Mouse (Mus musculus) spleen, adult 18-20 months (tissue): Measurements from ENCODE around the gene Ppfibp1.

Experiments used
- DNase-seq, 2 experiments: peaks; one replicate each; pipeline ENCODE4 v3.0.0; 2022; ENCODE audit warnings: mixed read lengths in 2 of 2

Ppfibp1 gene

DNA sequence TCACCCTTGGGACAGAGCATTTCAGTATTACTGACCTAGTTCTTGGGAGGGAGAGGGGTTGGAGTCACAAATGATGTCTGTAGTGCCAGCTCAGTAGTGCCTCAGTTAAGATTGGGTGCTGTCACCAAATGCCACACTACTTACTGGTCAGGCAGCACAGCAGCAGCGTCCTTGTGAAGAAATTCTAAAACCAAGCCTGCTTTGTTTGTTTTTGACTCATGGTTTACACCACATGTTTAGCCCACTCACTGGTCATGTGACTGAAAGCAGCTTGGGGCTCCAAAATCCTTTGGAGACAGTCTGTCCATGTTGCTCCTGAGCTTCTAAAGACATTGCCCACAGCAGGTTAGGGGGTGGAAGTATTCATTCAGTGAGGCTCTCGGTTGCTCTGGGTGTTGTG lies 4.9 kb upstream of the Ppfibp1 start:
- DNase-seq: no peak

GRCm38 (mm10) chr6:146884171-146884570 lies 4.1 kb upstream of the Ppfibp1 start:
- no peak for DNase-seq

DNA sequence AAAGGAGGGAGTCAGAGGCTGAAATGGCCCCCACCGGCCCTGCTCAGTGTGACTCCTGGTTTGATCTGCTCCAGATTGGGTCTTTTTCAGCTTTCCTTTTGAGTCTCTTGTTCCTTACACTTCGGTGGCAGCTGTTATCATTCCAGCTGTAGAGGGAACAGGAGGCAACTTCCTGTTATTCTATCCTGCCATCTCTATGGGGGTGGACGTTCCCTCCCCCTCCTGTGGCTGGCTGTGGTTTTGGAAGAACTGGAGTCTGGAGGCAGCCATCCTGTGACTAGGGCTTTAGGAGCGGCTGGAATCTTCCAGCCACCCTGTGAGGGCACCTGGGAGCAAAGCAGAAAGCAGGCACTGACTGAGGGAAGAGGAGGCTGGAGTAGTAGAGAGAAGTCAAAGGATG lies 3.4 kb upstream of the Ppfibp1 start:
- no peak for DNase-seq

DNA sequence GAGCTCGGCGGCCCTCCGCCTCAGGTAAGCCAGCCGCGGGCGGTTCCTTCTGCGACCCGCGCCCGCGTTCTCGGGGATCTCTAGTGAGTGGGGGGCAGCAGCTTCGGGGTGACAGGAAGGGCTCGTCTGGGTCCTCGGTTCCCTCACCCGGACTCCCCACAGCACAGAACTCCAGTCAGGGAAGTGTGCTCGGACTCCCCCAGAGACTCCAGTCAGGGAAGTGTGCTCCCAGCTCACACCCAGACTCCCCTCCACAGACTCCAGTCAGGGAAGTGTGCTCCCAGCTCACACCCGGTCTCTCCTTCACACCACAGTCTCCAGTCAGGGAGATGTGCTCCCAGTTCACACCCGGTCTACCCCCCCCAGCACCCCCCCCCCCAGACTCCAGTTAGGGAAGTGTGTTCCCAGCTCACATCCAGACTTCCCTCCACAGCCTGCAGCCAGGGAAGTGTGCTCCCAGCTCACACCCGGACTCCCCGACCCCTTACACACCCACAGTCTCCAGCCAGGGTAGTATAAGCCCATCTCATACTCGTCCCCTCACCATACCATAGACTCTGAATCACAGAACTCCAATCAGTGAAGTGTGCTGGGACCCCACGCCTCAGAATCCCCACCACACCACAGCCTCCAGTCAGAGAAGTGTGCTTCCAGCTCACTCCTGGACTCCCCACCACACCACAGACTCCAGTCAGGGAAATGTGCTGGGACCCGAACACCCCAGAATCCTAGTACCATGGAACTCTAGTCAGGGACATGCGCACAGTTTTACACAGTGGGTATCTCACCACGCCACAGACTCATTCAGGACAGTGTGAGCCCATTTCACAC lies 588 bp downstream of the Ppfibp1 start:
- no peak for DNase-seq

DNA sequence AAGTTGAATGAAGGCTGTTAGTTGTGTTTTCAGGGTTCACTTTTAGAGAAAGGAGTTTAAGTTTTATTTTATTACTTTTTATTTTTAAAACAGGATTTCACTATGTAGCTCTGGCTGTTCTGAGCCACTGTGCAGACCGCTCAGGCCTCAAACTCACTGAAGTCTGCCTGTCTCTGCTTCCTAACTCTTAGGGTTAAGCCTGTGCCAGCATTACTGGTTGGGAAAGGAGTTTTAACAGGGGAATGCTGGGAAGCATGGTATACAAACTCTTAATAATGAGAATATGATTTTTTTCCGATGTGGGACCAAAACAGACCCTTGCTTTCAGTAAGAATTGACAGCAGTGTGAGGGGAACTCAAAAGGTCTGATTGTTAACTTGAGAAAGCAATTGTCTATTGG lies 1.9 kb downstream of the Ppfibp1 start:
- DNase-seq: no peak

GRCm38 (mm10) chr6:146890633-146891032 lies 2.3 kb downstream of the Ppfibp1 start:
- DNase-seq: no peak

GRCm38 (mm10) chr6:146893890-146894289 lies 5.6 kb downstream of the Ppfibp1 start:
- DNase-seq: no peak

- no peak for DNase-seq
Measured at GRCm38 (mm10) chr6:146898709-146899108, 10.4 kb downstream of the Ppfibp1 start.

- no peak for DNase-seq
Measured at GRCm38 (mm10) chr6:146899647-146900046, 11.4 kb downstream of the Ppfibp1 start.

- DNase-seq: no peak
Measured at GRCm38 (mm10) chr6:146901929-146902328, 13.6 kb downstream of the Ppfibp1 start.

GRCm38 (mm10) chr6:146903632-146904031 lies 15.3 kb downstream of the Ppfibp1 start:
- DNase-seq: no peak

DNA sequence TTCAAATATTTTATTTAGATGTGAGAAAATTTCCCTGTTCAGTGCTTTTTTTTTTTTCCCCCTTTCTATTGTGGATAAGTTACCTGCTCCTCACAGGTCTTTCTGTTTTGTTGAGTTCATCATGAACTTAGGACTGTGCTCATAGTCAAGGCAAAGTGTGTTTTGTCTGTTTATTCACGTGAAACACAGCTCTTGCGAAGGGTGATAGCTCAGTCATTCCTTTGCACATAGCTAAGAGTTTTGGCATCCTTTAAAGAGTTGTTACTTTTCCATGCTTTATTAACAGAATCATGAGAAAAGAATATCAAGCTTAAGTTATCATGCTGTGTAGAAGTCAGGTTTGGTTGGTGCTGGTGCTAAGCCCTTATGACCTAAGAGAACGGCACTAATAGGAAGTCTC lies 16.4 kb downstream of the Ppfibp1 start:
- DNase-seq: no peak

- no peak for DNase-seq
Measured at GRCm38 (mm10) chr6:146906000-146906786, 17.9 kb downstream of the Ppfibp1 start.

GRCm38 (mm10) chr6:146907061-146907794 lies 18.9 kb downstream of the Ppfibp1 start:
- no peak for DNase-seq

DNA sequence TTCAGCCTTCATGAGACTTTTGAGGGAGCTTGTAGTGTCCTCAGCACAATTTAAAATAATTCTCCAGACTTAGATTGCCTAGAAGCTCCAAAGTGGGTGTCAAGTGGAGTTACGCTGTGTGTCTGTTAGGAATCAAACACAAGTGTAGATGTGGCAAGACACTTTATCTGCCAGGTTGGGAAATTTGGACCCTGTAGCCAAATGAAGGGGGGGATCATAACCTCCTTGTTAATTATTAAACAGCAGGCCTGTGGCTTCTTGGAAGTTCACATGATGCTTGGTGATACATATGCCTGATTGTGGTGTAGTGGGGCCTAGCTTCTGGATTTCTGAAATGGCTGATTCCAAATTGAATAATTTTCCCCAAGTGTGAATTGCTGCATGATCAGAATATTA lies 19.5 kb downstream of the Ppfibp1 start:
- DNase-seq: no peak

- DNase-seq: no peak
Measured at GRCm38 (mm10) chr6:146908801-146909200, 20.5 kb downstream of the Ppfibp1 start.

DNA sequence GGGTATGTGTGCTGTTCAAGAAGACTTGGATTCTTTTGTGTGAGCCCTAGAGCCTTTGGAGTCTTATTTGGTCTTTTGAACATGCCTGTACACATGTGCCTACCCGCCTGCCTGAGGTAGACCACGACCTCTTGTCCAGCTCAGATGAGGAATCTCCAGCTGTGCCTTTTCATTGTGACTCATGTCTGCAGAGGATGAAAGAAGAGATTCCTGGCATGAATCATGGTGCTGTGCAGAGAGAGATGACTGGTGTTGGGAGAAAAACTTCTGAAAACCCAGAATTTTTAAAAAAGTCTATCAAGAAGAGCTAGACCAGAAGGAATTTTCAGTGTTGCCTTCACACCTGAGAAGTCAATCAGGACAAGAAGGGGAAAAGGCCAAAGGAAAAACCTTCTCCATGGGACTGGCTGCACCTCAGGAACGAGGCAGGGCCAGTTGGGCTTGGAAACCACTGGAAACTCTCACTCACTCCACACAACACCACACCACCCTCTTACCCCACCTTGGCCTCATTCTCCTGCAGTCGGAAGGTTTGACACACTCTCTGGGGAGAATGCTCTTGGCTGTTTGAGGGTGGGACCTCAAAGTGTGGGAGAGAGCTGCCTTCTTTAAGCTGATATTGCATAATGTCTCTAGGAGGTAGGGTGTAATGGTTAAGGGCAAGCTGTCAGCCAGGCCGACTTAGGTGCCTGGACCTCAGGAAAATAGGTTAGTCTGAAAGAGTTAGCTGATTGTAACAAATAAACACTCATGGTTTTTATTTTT lies 21.6 kb downstream of the Ppfibp1 start:
- no peak for DNase-seq

DNA sequence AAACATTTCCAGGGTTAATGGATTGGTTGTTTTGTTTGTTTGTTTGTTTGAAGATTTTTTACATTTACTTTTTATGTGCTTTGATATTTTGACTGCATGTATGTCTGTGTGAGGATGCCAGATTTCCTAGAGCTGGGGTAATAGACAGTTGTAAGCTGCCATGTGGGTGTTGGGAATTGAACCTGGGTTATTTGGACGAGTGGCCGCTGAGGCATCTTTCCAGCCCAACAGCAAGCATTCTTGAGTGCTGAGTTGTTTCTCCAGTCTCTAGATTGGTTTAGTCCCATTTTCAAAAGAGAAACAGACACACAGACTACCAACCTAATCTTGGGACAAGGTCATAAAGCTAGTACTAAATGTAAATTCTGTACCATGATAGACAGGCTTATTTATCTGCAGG lies 22.5 kb downstream of the Ppfibp1 start:
- no peak for DNase-seq

DNA sequence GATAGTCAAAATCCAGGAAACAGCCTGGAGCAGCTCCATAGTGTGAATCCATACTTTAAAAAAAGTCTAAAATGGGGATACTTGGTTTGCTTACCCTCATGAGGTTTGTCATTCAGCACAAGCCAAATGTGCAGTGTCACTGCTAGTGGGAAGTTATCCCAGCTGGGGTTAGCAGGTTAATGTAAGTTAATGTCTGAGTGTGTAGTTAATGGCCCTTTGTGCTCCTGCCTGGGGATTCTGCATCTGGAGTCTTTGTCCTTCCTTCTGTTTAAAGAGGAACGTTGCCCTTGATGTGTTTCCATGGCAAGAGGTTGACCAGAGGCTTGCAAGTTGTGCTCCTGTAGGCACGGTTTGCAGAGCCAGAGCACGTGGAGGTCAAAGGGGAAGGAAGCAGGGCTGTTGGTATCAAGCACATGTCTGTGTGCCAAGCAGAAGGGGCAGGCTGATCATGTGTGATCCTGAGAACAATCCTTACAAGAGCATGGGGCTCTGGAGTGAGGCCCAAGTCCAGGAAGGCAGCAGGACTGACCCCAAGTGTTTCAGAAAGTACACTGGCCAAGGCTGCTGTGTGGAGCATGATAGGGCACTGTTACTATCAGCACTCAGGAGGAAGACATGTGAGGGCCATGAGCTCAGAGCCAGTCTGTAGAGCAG lies 24.7 kb downstream of the Ppfibp1 start:
- DNase-seq: no peak

DNA sequence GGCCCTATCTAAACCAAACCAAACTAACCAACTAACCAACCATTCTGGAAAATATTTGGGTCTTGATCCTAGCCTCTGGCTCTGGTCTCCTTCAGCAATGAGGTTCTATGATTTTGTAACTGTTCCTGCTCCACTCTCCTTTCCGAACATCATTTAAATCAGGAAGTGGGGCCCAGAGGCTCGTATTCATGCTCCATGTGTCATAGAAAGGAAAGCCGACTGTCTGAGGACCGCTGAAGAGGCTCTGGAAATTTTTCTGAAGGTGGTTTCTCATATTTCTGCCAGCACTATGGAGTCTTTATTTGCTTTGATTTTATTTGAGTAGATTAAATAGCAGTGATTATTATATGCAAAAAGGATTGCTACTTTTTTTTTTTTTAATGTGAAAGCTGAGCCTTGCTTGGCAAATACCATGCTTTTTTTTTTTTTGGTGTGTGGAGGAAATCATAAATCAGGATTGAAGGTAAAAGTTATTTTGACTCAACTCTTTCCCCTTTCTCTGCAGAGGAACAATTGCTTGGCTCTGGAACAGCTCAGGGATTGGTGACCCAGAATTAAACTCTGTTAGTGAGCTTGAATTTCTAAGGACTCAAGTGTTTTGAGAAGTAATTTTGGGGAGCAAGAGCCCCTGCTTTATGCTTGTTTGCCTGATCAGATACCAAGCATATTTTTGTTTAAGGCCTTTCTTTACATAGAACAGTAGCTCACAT lies 25.4 kb downstream of the Ppfibp1 start:
- DNase-seq: no peak

- no peak for DNase-seq
Measured at GRCm38 (mm10) chr6:146915808-146916207, 27.5 kb downstream of the Ppfibp1 start.
